Mouse (Mus musculus) liver, adult 2 months (tissue): ENCODE data around the gene Unc5b.

Experiments used
- CTCF ChIP-seq: fragments of 200-500 bp; IDR thresholded peaks from 2 replicates; pipeline ENCODE4 v1.5.1; 2011; ENCODE audit warnings: low read depth, low read length, control low read depth
- POLR2A ChIP-seq: fragments of 200-500 bp; IDR thresholded peaks from 2 replicates; pipeline ENCODE4 v1.6.1; 2011; ENCODE audit warnings: low read length, control low read depth; ENCODE audit not compliant: insufficient read depth; ENCODE audit errors: extremely low read depth

DNA sequence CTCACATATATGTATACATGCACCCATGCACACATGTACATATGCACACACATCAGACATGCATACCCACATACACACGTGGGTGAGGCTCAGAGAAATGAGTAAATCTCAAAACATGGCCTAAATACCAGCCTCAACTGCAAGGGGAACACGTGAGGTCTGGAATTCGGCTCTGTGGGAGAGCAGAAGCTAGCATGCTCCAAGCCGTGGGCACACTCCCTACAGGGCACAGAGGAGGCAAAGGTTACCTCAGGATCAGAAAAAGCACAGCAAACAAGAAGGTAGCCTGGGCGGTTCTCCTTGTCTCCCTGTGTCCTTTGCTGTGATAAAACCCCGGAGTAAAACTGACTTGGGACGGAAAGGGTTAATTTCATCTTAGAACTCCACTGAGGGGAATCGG is 77.4 kb downstream of the Unc5b start:
- TF ChIP-seq CTCF (no peak), POLR2A (no peak)
